Mouse (Mus musculus) heart, embryonic 11.5 days (tissue): ENCODE measurements around the gene Dnajc30. TPM values are rescaled to one million over a fixed set of nuclear protein-coding genes. Genes with fewer than 3 reads are reported as not detected.

Source experiments
- ATAC-seq: fragments of 200-750 bp; cut with Nextera tagmentation; replicated peaks from 2 replicates; pipeline ENCODE4 v1.8.0; 2017; ENCODE audit warnings: moderate library complexity; ENCODE audit not compliant: insufficient number of reproducible peaks, low FRiP score, low TSS enrichment
- H3K27ac ChIP-seq: fragments of 300-500 bp; sonication (generic); 2 replicates; pipeline ENCODE4 v1.5.1; 2014; ENCODE audit warnings: mild to moderate bottlenecking, low read depth, low read length
- H3K27me3 ChIP-seq: fragments of 300-500 bp; sonication (generic); 2 replicates; pipeline ENCODE4 v1.6.1; 2014; ENCODE audit warnings: mild to moderate bottlenecking, low read length, mixed read lengths; ENCODE audit not compliant: control insufficient read depth, insufficient read depth
- H3K36me3 ChIP-seq: fragments of 300-500 bp; sonication (generic); 2 replicates; pipeline ENCODE4 v1.6.1; 2014; ENCODE audit warnings: mild to moderate bottlenecking, low read length, moderate library complexity, mixed read lengths; ENCODE audit not compliant: control insufficient read depth, insufficient read depth
- H3K4me1 ChIP-seq: fragments of 300-500 bp; sonication (generic); 2 replicates; pipeline ENCODE4 v1.6.1; 2014; ENCODE audit warnings: low read length; ENCODE audit not compliant: control insufficient read depth, insufficient read depth
- H3K4me2 ChIP-seq: fragments of 300-500 bp; sonication (generic); 2 replicates; pipeline ENCODE4 v1.6.1; 2014; ENCODE audit warnings: mild to moderate bottlenecking, moderate library complexity
- H3K4me3 ChIP-seq: fragments of 300-500 bp; sonication (generic); 2 replicates; pipeline ENCODE4 v1.5.1; 2014; ENCODE audit warnings: low read depth, low read length
- H3K9ac ChIP-seq: fragments of 300-500 bp; sonication (generic); 2 replicates; pipeline ENCODE4 v1.6.1; 2014; ENCODE audit warnings: mild to moderate bottlenecking, low read depth, low read length, moderate library complexity
- H3K9me3 ChIP-seq: fragments of 300-500 bp; sonication (generic); replicated peaks from 2 replicates; pipeline ENCODE4 v1.6.1; 2016; ENCODE audit warnings: low read length; ENCODE audit not compliant: control insufficient read depth
- WGBS: fragments of 180-500 bp; shearing (Covaris S2); extraction: QIAGEN DNeasy Blood & Tissue Kit; methylation state at CpG from one replicate; pipeline ENCODE4 v1.1.7; 2014; ENCODE audit not compliant: insufficient replicate concordance; 5-methylcytosine and 5-hydroxymethylcytosine counted together
- polyA plus RNA-seq: library from polyadenylated mRNA; unstranded; fragments of >200 nt; fragmentation: Nextera tagmentation; extraction: Ambion mirVana; gene quantifications from 2 replicates; pipeline ENCODE4 v1.2.1, GENCODE M21; 2014

The Dnajc30 gene
- polyA plus RNA-seq, 1 experiment from 2014 or later: 30.9 TPM

GRCm38 (mm10) chr5:135109017-135109416 lies 45.0 kb downstream of the Dnajc30 start:
- Histone ChIP-seq H3K27ac (no peak overlapping the region), H3K9me3 (no peaks in the 10 kb centered on the region), H3K4me1 (peaks cover 5% of the 10 kb centered on the region; the same call in 1 of the 2 replicates), H3K4me2 (no peak overlapping the region), H3K9ac (no peak overlapping the region), H3K27me3 (peaks cover 37% of the 10 kb centered on the region), H3K4me3 (no peak overlapping the region), H3K36me3 (no peaks in the 10 kb centered on the region)
- WGBS: 62% methylated on average over 6 of the region's 6 CpGs
- ATAC-seq: no peak

GRCm38 (mm10) chr5:135109426-135109825 lies 45.4 kb downstream of the Dnajc30 start:
- no peak for ATAC-seq
- H3K4me2 ChIP-seq: no peak overlapping the region
- no peak overlapping the region for H3K4me3 ChIP-seq
- H3K9me3 ChIP-seq: no peaks in the 10 kb centered on the region
- peaks cover 37% of the 10 kb centered on the region for H3K27me3 ChIP-seq
- H3K4me1 ChIP-seq: peaks cover 5% of the 10 kb centered on the region; the same call in 1 of the 2 replicates
- no peak overlapping the region for H3K27ac ChIP-seq
- WGBS: 77% methylated on average over 3 of the region's 3 CpGs
- no peak overlapping the region for H3K9ac ChIP-seq
- no peaks in the 10 kb centered on the region for H3K36me3 ChIP-seq

- H3K36me3 ChIP-seq: no peaks in the 10 kb centered on the region
- no peak overlapping the region for H3K4me2 ChIP-seq
- H3K4me1 ChIP-seq: peaks cover 5% of the 10 kb centered on the region; the same call in 1 of the 2 replicates
- H3K27ac ChIP-seq: no peak overlapping the region
- peaks cover 33% of the 10 kb centered on the region for H3K27me3 ChIP-seq
- ATAC-seq: no peak
- 64% methylated on average over 6 of the region's 6 CpGs for WGBS
- no peaks in the 10 kb centered on the region for H3K9me3 ChIP-seq
- H3K4me3 ChIP-seq: no peak overlapping the region
- no peak overlapping the region for H3K9ac ChIP-seq
These were observed 46.0 kb downstream of the Dnajc30 start for GRCm38 (mm10) chr5:135109976-135110375.

GRCm38 (mm10) chr5:135113782-135114181 lies 49.8 kb downstream of the Dnajc30 start:
- no peak overlapping the region for H3K27ac ChIP-seq
- whole genome bisulfite sequencing: 84% methylated on average over 12 of the region's 12 CpGs
- no peaks in the 10 kb centered on the region for H3K9me3 ChIP-seq
- no peak overlapping the region for H3K4me2 ChIP-seq
- peaks cover 6% of the 10 kb centered on the region for H3K27me3 ChIP-seq
- no peak overlapping the region for H3K9ac ChIP-seq
- H3K4me3 ChIP-seq: no peak overlapping the region
- ATAC-seq: no peak
- no peaks in the 10 kb centered on the region for H3K36me3 ChIP-seq
- H3K4me1 ChIP-seq: no peaks in the 10 kb centered on the region

- no peak overlapping the region for H3K4me3 ChIP-seq
- no peak for ATAC-seq
- no peaks in the 10 kb centered on the region for H3K27me3 ChIP-seq
- H3K4me1 ChIP-seq: no peaks in the 10 kb centered on the region
- no peak overlapping the region for H3K9ac ChIP-seq
- H3K4me2 ChIP-seq: no peak overlapping the region
- WGBS: 80% methylated on average over 8 of the region's 8 CpGs
- H3K36me3 ChIP-seq: no peaks in the 10 kb centered on the region
- no peaks in the 10 kb centered on the region for H3K9me3 ChIP-seq
- H3K27ac ChIP-seq: no peak overlapping the region
These were observed 51.2 kb downstream of the Dnajc30 start for GRCm38 (mm10) chr5:135115241-135115640.

Other genes with a start within 250 kb of the Dnajc30 start
- not detected in 2 replicates for gene Tmem270, start 157.5 kb upstream of the Dnajc30 start, polyA plus RNA-seq
- gene Cldn13, start 148.7 kb upstream of the Dnajc30 start, polyA plus RNA-seq: 15.0 and 17.1 TPM in 2 replicates
- 10.3 and 11.1 TPM in 2 replicates for gene Mettl27, start 131.8 kb upstream of the Dnajc30 start, polyA plus RNA-seq
- gene Cldn4, start 117.3 kb upstream of the Dnajc30 start, polyA plus RNA-seq: 1.4 and 1.7 TPM in 2 replicates
- gene Cldn3, start 78.0 kb upstream of the Dnajc30 start, polyA plus RNA-seq: 1.2 and 1.5 TPM in 2 replicates
- 58.2 and 59.9 TPM in 2 replicates for gene Abhd11, start 55.0 kb upstream of the Dnajc30 start, polyA plus RNA-seq
- gene Stx1a, start 40.7 kb upstream of the Dnajc30 start, polyA plus RNA-seq: 10.4 and 13.4 TPM in 2 replicates
- 74.8 and 78.3 TPM in 2 replicates for gene Bud23, start 757 bp downstream of the Dnajc30 start, polyA plus RNA-seq
- gene Vps37d, start 14.1 kb downstream of the Dnajc30 start, polyA plus RNA-seq: 2.0 and 2.6 TPM in 2 replicates
- 0.54 and 1.2 TPM in 2 replicates for gene Mlxipl, start 25.7 kb downstream of the Dnajc30 start, polyA plus RNA-seq
- 20.0 and 21.3 TPM in 2 replicates for gene Tbl2, start 85.5 kb downstream of the Dnajc30 start, polyA plus RNA-seq
- gene Bcl7b, start 104.1 kb downstream of the Dnajc30 start, polyA plus RNA-seq: 32.3 and 35.2 TPM in 2 replicates
- gene Baz1b, start 123.1 kb downstream of the Dnajc30 start, polyA plus RNA-seq: 28.9 and 45.4 TPM in 2 replicates
- gene Fzd9, start 187.0 kb downstream of the Dnajc30 start, polyA plus RNA-seq: 3.6 and 4.9 TPM in 2 replicates